Mouse (Mus musculus): ENCODE results near the gene Fam83b. TPM values are rescaled to one million over a fixed set of nuclear protein-coding genes. Genes with fewer than 3 reads are reported as not detected.

Gene Fam83b
- polyA plus RNA-seq (2015; fragmentation: Nextera tagmentation; extraction: Ambion mirVana), result 6.1 and 6.3 TPM in 2 replicates

DNA sequence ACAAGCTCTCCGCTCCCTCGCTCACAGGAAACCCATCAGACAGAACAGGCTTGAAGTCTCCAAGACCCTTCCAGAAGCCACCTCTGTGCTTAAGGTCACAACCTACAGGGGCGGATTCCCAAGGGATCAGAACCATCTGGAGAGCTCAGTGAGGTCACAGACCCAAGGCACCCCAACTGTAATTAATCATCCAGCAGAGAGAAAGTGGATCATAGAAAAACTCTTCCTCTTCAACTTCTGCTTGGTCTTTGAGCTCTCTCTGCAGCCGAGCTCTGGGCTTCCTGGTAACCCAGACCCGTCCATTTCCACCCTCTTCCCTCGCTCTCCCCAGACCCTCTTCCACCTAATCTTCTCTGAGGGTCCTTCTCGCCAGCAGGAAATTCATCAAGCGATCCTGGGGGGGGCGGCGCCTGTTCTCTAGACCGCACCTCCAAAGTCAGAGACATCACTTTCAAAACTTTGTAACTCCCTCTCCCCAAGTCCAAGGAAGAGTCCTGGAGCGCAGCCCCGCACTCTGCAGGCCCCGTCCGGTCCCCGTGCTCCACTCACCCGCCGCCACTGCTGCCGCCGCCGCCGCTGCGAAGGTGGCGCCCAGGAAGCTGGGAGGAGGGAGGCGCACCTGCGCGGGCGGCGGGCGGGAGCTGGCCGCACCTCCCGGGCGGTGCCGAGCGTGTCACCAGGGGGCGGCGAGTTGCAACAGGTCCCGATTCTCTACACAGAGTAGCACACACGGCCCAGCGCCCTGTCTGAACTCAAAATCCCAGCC is at the start of gene Fam83b:
TSS of gene Fam83b (minus strand) at position 602 of the 766 bp plus-strand sequence.
- Histone ChIP-seq H3K9me3 (replicated peaks) (no peaks in the 10 kb centered on the region), H3K36me3 (no peaks in the 10 kb centered on the region), H3K4me1 (peaks cover 8% of the 10 kb centered on the region), H3K27ac (replicated peaks) (peak within 1 kb of the TSS; percentile 82), H3K9ac (peak within 1 kb of the TSS; percentile 44), H3K4me3 (replicated peaks) (peak within 1 kb of the TSS; percentile 55), H3K27me3 (0 out of 2 replicates have a peak, but pooled peaks cover 5% of the 10 kb centered on the region), H3K4me2 (replicated peaks) (peak within 1 kb of the TSS; percentile 94)
- 1% methylated on average over 39 of the region's 40 CpGs for WGBS
- peak; percentile 86 for ATAC-seq (ENCODE audit: insufficient number of reproducible peaks, low FRiP score, low TSS enrichment, low read depth)

DNA sequence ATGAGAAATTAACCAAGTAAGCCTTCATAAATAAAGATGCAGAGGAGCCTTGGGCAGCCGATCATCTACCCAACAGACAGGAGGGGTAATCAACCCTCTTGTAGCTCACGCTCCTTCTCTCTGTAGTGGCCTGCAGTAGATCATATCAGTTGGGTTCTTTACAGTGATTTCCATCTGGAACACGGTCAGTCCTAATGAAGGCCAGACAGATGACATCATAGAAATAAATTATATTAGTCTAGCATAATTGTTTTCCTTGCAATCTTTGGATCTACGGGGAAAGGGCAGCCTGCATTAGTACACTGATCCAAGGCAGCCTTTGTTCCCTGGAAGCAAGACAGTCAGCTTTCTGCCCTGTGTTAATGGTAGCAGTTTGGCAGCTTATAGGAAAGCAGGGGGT is 47.2 kb upstream of the Fam83b start:
- ATAC-seq (ENCODE audit: insufficient number of reproducible peaks, low FRiP score, low TSS enrichment, low read depth), result no peak
- H3K36me3 ChIP-seq, result no peaks in the 10 kb centered on the region
- H3K9ac ChIP-seq, result no peak overlapping the region
- 35% methylated on average over 4 of the region's 4 CpGs for WGBS
- H3K4me1 ChIP-seq, result no peaks in the 10 kb centered on the region
- no peak overlapping the region for H3K4me3 ChIP-seq (replicated peaks)
- H3K9me3 ChIP-seq (replicated peaks), result no peaks in the 10 kb centered on the region
- H3K27ac ChIP-seq (replicated peaks), result no peak overlapping the region
- no peak overlapping the region for H3K4me2 ChIP-seq (replicated peaks)
- H3K27me3 ChIP-seq, result no peaks in the 10 kb centered on the region

DNA sequence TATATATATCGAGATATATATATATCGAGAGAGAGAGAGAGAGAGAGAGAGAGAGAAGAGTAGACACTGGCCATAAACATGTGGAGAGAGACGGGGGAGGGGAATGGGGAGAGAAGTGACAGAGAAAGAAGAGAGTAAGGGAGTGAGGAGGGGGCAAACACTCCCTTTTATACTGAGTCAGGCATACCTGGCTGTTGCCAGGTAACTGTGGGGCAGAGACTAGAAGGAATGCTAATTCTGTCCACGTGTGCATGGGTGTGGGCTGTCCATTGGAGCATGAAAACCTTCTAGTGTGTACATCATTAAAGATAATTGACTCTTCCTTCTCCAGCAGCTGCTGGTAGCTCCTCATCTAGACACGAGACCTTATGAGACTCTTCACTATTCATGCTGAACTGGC is 36.8 kb upstream of the Fam83b start:
- Histone ChIP-seq H3K9ac (no peak overlapping the region), H3K27ac (replicated peaks) (no peak overlapping the region), H3K27me3 (no peaks in the 10 kb centered on the region), H3K4me3 (replicated peaks) (no peak overlapping the region), H3K4me2 (replicated peaks) (no peak overlapping the region), H3K4me1 (no peaks in the 10 kb centered on the region), H3K9me3 (replicated peaks) (no peaks in the 10 kb centered on the region), H3K36me3 (no peaks in the 10 kb centered on the region)
- 67% methylated on average over 5 of the region's 5 CpGs for WGBS
- no peak for ATAC-seq (ENCODE audit: insufficient number of reproducible peaks, low FRiP score, low TSS enrichment, low read depth)

DNA sequence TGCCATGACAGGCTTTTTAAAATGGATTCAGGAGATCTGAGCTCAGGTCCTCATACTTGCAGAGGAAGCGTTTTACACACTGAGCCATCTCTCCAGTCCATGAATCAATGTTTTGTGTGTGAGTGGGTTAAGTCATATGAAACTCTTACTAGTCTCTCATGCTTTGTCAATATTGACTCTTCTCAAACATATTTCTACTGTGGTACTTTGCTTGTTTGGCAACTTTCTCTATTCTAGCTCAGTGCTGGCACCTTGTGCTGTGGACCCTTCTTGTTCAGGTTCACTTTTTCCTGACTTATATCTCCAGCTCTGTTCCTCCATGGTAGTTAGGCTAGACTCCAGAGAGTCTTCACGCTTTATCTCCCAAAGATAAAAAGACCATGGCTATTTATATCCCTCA is 36.0 kb upstream of the Fam83b start:
- no peaks in the 10 kb centered on the region for H3K27me3 ChIP-seq
- H3K27ac ChIP-seq (replicated peaks), result no peak overlapping the region
- H3K36me3 ChIP-seq, result no peaks in the 10 kb centered on the region
- H3K9me3 ChIP-seq (replicated peaks), result no peaks in the 10 kb centered on the region
- WGBS, result 88% methylated on average over 2 of the region's 2 CpGs
- H3K4me1 ChIP-seq, result no peaks in the 10 kb centered on the region
- H3K4me3 ChIP-seq (replicated peaks), result no peak overlapping the region
- no peak overlapping the region for H3K4me2 ChIP-seq (replicated peaks)
- no peak overlapping the region for H3K9ac ChIP-seq
- no peak for ATAC-seq (ENCODE audit: insufficient number of reproducible peaks, low FRiP score, low TSS enrichment, low read depth)

DNA sequence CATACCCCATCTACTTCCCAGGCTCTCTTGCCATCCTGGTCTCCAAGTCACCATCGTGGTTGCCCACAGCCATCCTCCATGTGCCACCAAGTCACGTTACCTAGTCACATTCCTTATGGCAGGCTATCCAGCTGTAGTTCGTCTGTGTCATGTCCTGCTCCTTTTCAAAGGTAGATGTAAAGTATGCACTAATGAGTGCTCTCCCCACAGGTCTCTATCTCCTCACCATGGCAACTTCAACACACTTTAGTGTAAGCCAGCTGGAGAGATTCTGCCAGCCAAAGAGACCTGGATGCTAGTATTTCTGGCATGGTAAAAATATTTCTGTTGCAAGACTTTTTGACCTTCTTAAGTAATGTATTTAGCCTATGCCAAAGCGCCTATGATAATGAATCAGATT is 30.5 kb upstream of the Fam83b start:
- no peaks in the 10 kb centered on the region for H3K36me3 ChIP-seq
- H3K4me2 ChIP-seq (replicated peaks), result no peak overlapping the region
- no peaks in the 10 kb centered on the region for H3K4me1 ChIP-seq
- WGBS, result 77% methylated on average over 4 of the region's 4 CpGs
- ATAC-seq (ENCODE audit: insufficient number of reproducible peaks, low FRiP score, low TSS enrichment, low read depth), result no peak
- no peaks in the 10 kb centered on the region for H3K27me3 ChIP-seq
- H3K4me3 ChIP-seq (replicated peaks), result no peak overlapping the region
- no peak overlapping the region for H3K27ac ChIP-seq (replicated peaks)
- H3K9ac ChIP-seq, result no peak overlapping the region
- no peaks in the 10 kb centered on the region for H3K9me3 ChIP-seq (replicated peaks)

DNA sequence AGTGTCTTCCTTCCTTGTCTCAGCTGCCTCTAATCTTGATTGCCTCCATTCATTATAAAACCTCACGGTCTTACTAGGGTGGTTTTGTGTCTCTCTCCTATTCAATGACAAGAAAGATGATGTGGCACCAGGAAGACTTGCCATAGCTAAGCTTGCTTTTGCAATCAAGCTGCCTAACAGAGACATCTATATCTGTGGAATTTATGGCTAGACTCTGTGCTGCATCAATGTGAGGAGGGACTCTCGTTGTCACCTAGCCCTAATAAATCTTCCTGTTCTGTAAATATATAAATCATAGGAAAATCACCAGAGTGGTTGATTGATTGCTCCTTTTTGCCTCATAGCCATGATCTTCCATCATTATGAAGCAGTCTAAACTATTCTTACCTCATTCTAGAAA is 26.9 kb upstream of the Fam83b start:
- ATAC-seq (ENCODE audit: insufficient number of reproducible peaks, low FRiP score, low TSS enrichment, low read depth), result no peak
- H3K4me2 ChIP-seq (replicated peaks), result no peak overlapping the region

DNA sequence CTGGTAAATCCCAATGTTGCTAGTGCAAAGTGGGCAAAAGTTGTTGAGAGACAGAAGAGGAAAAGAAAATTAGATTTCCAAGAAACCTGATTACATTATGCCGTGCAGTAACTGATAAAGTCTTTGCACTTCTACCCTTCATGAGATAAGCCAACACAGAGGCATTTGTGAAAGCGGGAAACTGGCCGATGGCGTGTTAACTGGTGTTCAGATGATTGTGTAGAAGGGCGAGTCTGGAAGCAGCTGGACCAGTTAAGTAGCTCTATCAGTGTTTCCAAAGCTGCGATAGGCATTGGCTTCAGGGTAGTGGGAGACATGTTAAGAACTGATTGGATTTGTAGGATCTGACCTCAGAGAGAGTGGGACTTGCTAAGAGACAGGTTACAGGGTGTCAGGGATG is 17.0 kb upstream of the Fam83b start:
- H3K4me1 ChIP-seq, result no peaks in the 10 kb centered on the region
- H3K4me2 ChIP-seq (replicated peaks), result no peak overlapping the region
- no peaks in the 10 kb centered on the region for H3K27me3 ChIP-seq
- 80% methylated on average over 6 of the region's 6 CpGs for WGBS
- no peak overlapping the region for H3K9ac ChIP-seq
- no peak overlapping the region for H3K27ac ChIP-seq (replicated peaks)
- H3K4me3 ChIP-seq (replicated peaks), result no peak overlapping the region
- H3K36me3 ChIP-seq, result no peaks in the 10 kb centered on the region
- ATAC-seq (ENCODE audit: insufficient number of reproducible peaks, low FRiP score, low TSS enrichment, low read depth), result no peak
- H3K9me3 ChIP-seq (replicated peaks), result no peaks in the 10 kb centered on the region

More for the DNA sequence above, 26.9 kb upstream of the Fam83b start:
- Histone ChIP-seq H3K4me1 (no peaks in the 10 kb centered on the region), H3K4me3 (replicated peaks) (no peak overlapping the region), H3K36me3 (no peaks in the 10 kb centered on the region), H3K27me3 (no peaks in the 10 kb centered on the region), H3K27ac (replicated peaks) (no peak overlapping the region), H3K9me3 (replicated peaks) (no peaks in the 10 kb centered on the region), H3K9ac (no peak overlapping the region)
- 64% methylated on average over 2 of the region's 2 CpGs for WGBS

DNA sequence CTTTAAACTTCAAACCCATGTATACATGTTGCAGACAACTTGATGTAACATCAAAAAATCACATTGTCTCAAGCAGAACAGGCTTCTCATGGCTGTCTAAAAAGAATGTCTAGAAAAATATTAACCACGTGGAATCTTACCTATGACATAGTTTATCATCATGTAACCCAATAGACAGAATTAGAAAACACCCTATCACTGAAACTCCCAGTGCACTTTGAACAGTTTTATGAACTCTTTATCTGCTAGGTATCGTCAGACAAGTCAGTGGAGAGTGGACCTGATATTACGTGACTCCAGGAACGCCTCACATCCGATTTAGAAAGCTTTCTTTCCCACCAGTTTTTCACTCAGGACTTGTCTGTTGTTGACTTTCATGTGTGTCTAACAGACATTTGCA is 15.1 kb upstream of the Fam83b start:
- H3K4me3 ChIP-seq (replicated peaks), result no peak overlapping the region

DNA sequence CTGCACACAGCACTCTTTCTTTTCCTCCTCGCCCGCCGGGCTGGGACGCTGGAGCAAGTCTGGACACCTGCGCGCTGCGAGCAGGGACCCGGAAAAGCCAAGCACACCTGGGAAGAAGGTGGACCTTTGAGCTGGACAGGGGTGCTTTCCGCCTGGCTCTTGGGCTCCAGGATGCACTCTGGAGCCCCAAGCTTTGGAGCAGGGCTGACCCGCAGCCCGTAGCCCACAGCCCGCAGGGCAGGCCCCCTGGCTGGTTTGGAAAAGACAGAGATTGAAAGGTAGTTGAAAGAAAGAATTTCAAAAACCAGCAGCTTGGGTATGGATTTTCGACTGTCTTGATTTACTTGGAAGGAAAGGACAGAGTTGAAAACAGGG is 352 bp upstream of the Fam83b start:
- H3K27ac ChIP-seq (replicated peaks), result peak overlapping the region; percentile 82

More for the DNA sequence above, 15.1 kb upstream of the Fam83b start:
- H3K9me3 ChIP-seq (replicated peaks), result no peaks in the 10 kb centered on the region
- no peak overlapping the region for H3K27ac ChIP-seq (replicated peaks)
- H3K36me3 ChIP-seq, result no peaks in the 10 kb centered on the region
- no peaks in the 10 kb centered on the region for H3K27me3 ChIP-seq
- WGBS, result 86% methylated on average over 5 of the region's 5 CpGs
- no peaks in the 10 kb centered on the region for H3K4me1 ChIP-seq
- H3K4me2 ChIP-seq (replicated peaks), result no peak overlapping the region
- no peak for ATAC-seq (ENCODE audit: insufficient number of reproducible peaks, low FRiP score, low TSS enrichment, low read depth)
- no peak overlapping the region for H3K9ac ChIP-seq

DNA sequence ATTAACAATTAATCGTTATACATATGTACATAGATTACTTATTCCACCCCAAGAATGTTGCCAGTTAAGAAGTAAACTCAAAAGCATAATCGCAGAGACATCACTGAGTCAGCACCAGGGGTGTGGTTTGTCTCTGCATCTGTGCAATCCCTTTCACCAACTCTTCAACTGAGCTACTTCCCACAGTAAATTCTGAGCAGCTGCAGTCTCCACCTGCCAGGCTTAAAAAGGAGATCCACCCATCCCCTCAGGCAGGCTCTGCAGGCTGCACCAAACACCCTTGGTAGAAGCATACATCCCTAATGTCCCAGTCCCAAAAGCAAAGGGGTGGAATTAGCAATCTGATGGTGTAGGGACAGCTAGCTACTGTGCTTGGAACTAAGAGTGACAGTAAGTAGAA is 1.3 kb downstream of the Fam83b start:
- H3K27me3 ChIP-seq, result 0 out of 2 replicates have a peak, but pooled peaks cover 5% of the 10 kb centered on the region
- H3K4me1 ChIP-seq, result peaks cover 8% of the 10 kb centered on the region
- H3K4me2 ChIP-seq (replicated peaks), result peak overlapping the region; percentile 94; the same call in 1 of the 2 replicates
- peak overlapping the region; percentile 82; the same call in 1 of the 2 replicates for H3K27ac ChIP-seq (replicated peaks)
- H3K9ac ChIP-seq, result no peak overlapping the region
- no peaks in the 10 kb centered on the region for H3K36me3 ChIP-seq
- H3K4me3 ChIP-seq (replicated peaks), result peak overlapping the region; percentile 55
- WGBS, result 60% methylated on average over 2 of the region's 2 CpGs
- H3K9me3 ChIP-seq (replicated peaks), result no peaks in the 10 kb centered on the region
- ATAC-seq (ENCODE audit: insufficient number of reproducible peaks, low FRiP score, low TSS enrichment, low read depth), result no peak

More for the DNA sequence above, 352 bp upstream of the Fam83b start:
- peak overlapping the region; percentile 94 for H3K4me2 ChIP-seq (replicated peaks)
- H3K27me3 ChIP-seq, result 0 out of 2 replicates have a peak, but pooled peaks cover 5% of the 10 kb centered on the region
- H3K4me3 ChIP-seq (replicated peaks), result peak overlapping the region; percentile 55
- no peak; the same call in 1 of the 2 replicates for ATAC-seq (ENCODE audit: insufficient number of reproducible peaks, low FRiP score, low TSS enrichment, low read depth)
- H3K9me3 ChIP-seq (replicated peaks), result no peaks in the 10 kb centered on the region
- H3K9ac ChIP-seq, result peak overlapping the region; percentile 44
- no peaks in the 10 kb centered on the region for H3K36me3 ChIP-seq
- H3K4me1 ChIP-seq, result peaks cover 8% of the 10 kb centered on the region
- WGBS, result 1% methylated on average over 12 of the region's 13 CpGs

DNA sequence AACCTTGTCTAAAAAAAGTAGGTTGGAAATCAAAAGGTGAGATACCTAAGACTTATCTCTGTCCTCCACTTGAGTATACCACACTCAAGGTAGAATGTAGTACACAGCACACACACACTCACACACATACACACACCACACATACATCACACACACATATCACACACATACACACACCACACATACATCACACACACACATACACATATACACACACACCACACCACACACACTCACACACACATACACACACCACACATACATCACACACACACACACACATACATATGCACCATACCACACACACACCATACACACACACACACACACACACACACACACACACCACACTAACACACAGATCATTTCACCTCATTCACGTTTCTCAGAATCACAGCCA is 2.8 kb downstream of the Fam83b start:
- no peaks in the 10 kb centered on the region for H3K9me3 ChIP-seq (replicated peaks)
- H3K27me3 ChIP-seq, result 0 out of 2 replicates have a peak, but pooled peaks cover 5% of the 10 kb centered on the region
- H3K9ac ChIP-seq, result no peak overlapping the region
- ATAC-seq (ENCODE audit: insufficient number of reproducible peaks, low FRiP score, low TSS enrichment, low read depth), result no peak
- H3K4me1 ChIP-seq, result peaks cover 8% of the 10 kb centered on the region
- 68% methylated on average over 1 of the region's 1 CpGs for WGBS
- no peak overlapping the region for H3K27ac ChIP-seq (replicated peaks)
- H3K36me3 ChIP-seq, result no peaks in the 10 kb centered on the region
- no peak overlapping the region for H3K4me2 ChIP-seq (replicated peaks)
- H3K4me3 ChIP-seq (replicated peaks), result no peak overlapping the region

DNA sequence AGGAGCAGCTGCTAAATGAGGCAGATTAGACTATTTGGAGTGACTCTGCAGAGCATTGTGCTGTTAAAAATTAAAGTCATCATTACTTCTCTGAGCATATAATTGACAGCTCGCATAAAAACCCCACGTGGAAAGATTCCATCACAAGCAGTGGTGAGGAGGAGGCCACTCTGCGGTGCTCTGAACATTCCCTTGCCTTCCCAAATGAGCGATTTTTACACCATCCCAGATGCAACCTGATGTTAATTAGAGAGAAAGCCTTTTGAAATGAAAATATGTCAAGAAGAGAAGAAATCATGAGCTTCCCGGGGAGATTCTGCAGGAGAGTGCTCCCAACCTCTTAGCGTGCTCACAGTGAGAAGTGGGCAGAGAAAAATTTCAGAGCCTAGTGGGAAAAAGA is 4.1 kb downstream of the Fam83b start:
- Histone ChIP-seq H3K36me3 (no peaks in the 10 kb centered on the region), H3K27me3 (no peaks in the 10 kb centered on the region), H3K4me3 (replicated peaks) (no peak overlapping the region), H3K4me1 (peaks cover 8% of the 10 kb centered on the region), H3K9ac (no peak overlapping the region), H3K27ac (replicated peaks) (no peak overlapping the region), H3K9me3 (replicated peaks) (no peaks in the 10 kb centered on the region), H3K4me2 (replicated peaks) (no peak overlapping the region)
- ATAC-seq (ENCODE audit: insufficient number of reproducible peaks, low FRiP score, low TSS enrichment, low read depth), result no peak
- 31% methylated on average over 6 of the region's 6 CpGs for WGBS
